Mouse (Mus musculus) testis, adult 2 months (tissue): ENCODE data around the gene Mccc2.

ENCODE experiments used
- CTCF ChIP-seq: fragments of 200-500 bp; IDR thresholded peaks from 2 replicates; pipeline ENCODE4 v1.5.1; 2012; ENCODE audit warnings: low read depth, mild to moderate bottlenecking, inconsistent platforms, low read length, moderate library complexity; ENCODE audit not compliant: control insufficient read depth, insufficient read depth, insufficient replicate concordance
- POLR2A ChIP-seq: fragments of 200-500 bp; IDR thresholded peaks from 2 replicates; pipeline ENCODE4 v1.6.1; 2012; ENCODE audit warnings: low read depth, mild to moderate bottlenecking, inconsistent platforms, low read length, moderate library complexity; ENCODE audit not compliant: control insufficient read depth

DNA sequence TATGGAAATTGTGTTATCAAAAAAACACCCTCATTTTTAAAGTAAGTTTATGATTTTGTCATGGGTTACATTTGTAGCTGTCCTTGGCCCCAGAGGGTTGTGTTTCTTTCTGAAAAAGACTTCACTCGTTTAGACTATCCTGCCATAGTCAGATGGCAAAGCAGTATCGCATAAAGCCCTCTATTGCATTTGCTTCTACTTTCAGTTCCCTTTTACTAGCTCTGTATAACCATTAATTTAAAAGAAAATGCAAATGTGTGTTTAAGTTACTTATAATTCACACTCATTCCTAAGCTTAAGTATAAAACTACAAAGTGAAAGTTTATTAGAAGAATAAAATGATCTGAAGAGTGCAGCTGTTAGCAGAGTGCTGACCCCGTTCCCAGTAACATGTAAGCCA is 16.4 kb downstream of the Mccc2 start:
- TF ChIP-seq CTCF (no peak), POLR2A (no peak)
